In genomic region chr11:8859868-8860267, GRCm38 (mm10) we compare ENCODE assay signal across 8 mouse cellular contexts.
A peak's percentile ranks its signal among the peaks of the same experiment; 100 is the strongest.
DNase-seq lines count a peak whose midpoint lies in the region; ATAC-seq and TF ChIP-seq lines count a peak whose summit lies in the region.

No protein-coding gene starts in this region.

- no peak for ATAC-seq in forebrain, embryonic 15.5 days (replicated peaks)
- peak; percentile 74 for ATAC-seq in common myeloid progenitor, adult 5-6 weeks (replicated peaks; ENCODE audit: low read depth, poor library complexity, severe bottlenecking)

- intact Hi-C loops in heart, postnatal 10 days (cut with DNase I), result loop anchor here (1.0 to 5.0 kb wide), 5 partner anchors 97 to 436 kb away; no protein-coding TSS in a partner anchor
- intact Hi-C loops in left cerebral cortex, postnatal 14 days (cut with DNase I), result loop anchor here (5.0 kb wide), 3 partner anchors 97 to 438 kb away; no protein-coding TSS in a partner anchor

- no peak overlapping the region for H3K9ac ChIP-seq in forebrain, embryonic 15.5 days (replicated peaks)
- H3K9ac ChIP-seq in MEL (ENCODE audit: control insufficient read depth, low read depth, low read length, poor library complexity, severe bottlenecking), result no peak overlapping the region

- H3K4me3 ChIP-seq in forebrain, embryonic 10.5 days, result no peak overlapping the region
- H3K4me3 ChIP-seq in forebrain, embryonic 15.5 days, result no peak overlapping the region
- H3K4me3 ChIP-seq in MEL (ENCODE audit: control insufficient read depth in 1 of 2, insufficient read depth in 1 of 2, low read depth in 2 of 2, low read length in 2 of 2), result no peak overlapping the region

- WGBS in forebrain, embryonic 10.5 days, result 32% methylated on average over 5 of the region's 5 CpGs
- 32% methylated on average over 5 of the region's 5 CpGs for WGBS in forebrain, embryonic 15.5 days

- H3K27ac ChIP-seq in forebrain, embryonic 10.5 days, result no peak overlapping the region
- no peak overlapping the region for H3K27ac ChIP-seq in forebrain, embryonic 15.5 days (replicated peaks)
- no peak overlapping the region for H3K27ac ChIP-seq in MEL (ENCODE audit: control insufficient read depth, low read depth, low read length)

- H3K9me3 ChIP-seq in forebrain, embryonic 10.5 days, result no peaks in the 10 kb centered on the region
- H3K9me3 ChIP-seq in forebrain, embryonic 15.5 days, result no peaks in the 10 kb centered on the region
- no peaks in the 10 kb centered on the region for H3K9me3 ChIP-seq in MEL (replicated peaks; ENCODE audit: insufficient read depth, low read length)

- TF ChIP-seq POLR2A in MEL (IDR thresholded peaks at IDR 0.05; ENCODE audit: control insufficient read depth in 1 of 2, insufficient read depth in 1 of 2, low read depth in 1 of 2, low read length in 2 of 2, poor library complexity in 1 of 2), result no peak

- H3K4me2 ChIP-seq in forebrain, embryonic 15.5 days (replicated peaks), result no peak overlapping the region

- no peak for TF ChIP-seq RAD21 in MEL (IDR thresholded peaks at IDR 0.05; ENCODE audit: low read depth, low read length)

- H3K27me3 ChIP-seq in forebrain, embryonic 10.5 days (ENCODE audit: poor library complexity, severe bottlenecking), result no peaks in the 10 kb centered on the region
- no peaks in the 10 kb centered on the region for H3K27me3 ChIP-seq in forebrain, embryonic 15.5 days
- no peaks in the 10 kb centered on the region; a peak in 1 of 4 replicates for H3K27me3 ChIP-seq in MEL (ENCODE audit: control insufficient read depth in 1 of 2, insufficient read depth in 2 of 2, low read length in 2 of 2)

- H3K79me2 ChIP-seq in MEL (ENCODE audit: control insufficient read depth, insufficient read depth, low read length, poor library complexity), result no peaks in the 10 kb centered on the region

- no peak for TF ChIP-seq CTCF in MEL (IDR thresholded peaks at IDR 0.05 in 2 of 3, conservative IDR thresholded peaks at IDR 0.05 in 1 of 3; ENCODE audit: control insufficient read depth in 1 of 3, insufficient read depth in 1 of 3, low read depth in 2 of 3, low read length in 3 of 3, poor library complexity in 1 of 3, severe bottlenecking in 1 of 3)

- peaks cover 9% of the 10 kb centered on the region; the same call in 1 of the 2 replicates for H3K4me1 ChIP-seq in forebrain, embryonic 10.5 days
- peaks cover 4% of the 10 kb centered on the region; the same call in 1 of the 2 replicates for H3K4me1 ChIP-seq in forebrain, embryonic 15.5 days
- H3K4me1 ChIP-seq in MEL (ENCODE audit: control insufficient read depth in 1 of 2, insufficient read depth in 2 of 2, low read length in 2 of 2), result no peaks in the 10 kb centered on the region

- DNase-seq in forebrain, embryonic 10.5 days (ENCODE audit: extremely low spot score, low spot score), result peak; percentile 70
- DNase-seq in MEL (ENCODE audit: low read depth, low spot score), result peak; percentile 3
- DNase-seq in heart, postnatal 10 days, result peak; percentile 82 to 90
- DNase-seq in left cerebral cortex, postnatal 14 days (ENCODE audit: low spot score in 2 of 2), result peak; percentile 79
- peak; percentile 15 for DNase-seq in naive thymus-derived CD4-positive, alpha-beta T cell, adult 2 months (ENCODE audit: low read depth)
- peak; percentile 16 for DNase-seq in thymus, adult 18-20 months

- no peaks in the 10 kb centered on the region for H3K36me3 ChIP-seq in forebrain, embryonic 10.5 days (replicated peaks)
- no peaks in the 10 kb centered on the region for H3K36me3 ChIP-seq in forebrain, embryonic 15.5 days
- no peaks in the 10 kb centered on the region for H3K36me3 ChIP-seq in MEL (ENCODE audit: control insufficient read depth in 1 of 2, insufficient read depth in 2 of 2, low read length in 2 of 2)

- no peak for TF ChIP-seq EP300 in MEL (IDR thresholded peaks at IDR 0.05; ENCODE audit: low read depth in 1 of 2, low read length in 2 of 2)

TF ChIP-seq in MEL, 35 proteins besides CTCF, POLR2A, EP300 and RAD21:
- TF ChIP-seq USF1 (IDR thresholded peaks at IDR 0.05; ENCODE audit: low read depth, low read length), result no peak
- no peak for TF ChIP-seq MXI1 (IDR thresholded peaks at IDR 0.05; ENCODE audit: low read depth, low read length)
- TF ChIP-seq MEF2A (IDR thresholded peaks at IDR 0.05; ENCODE audit: extremely low read depth, insufficient replicate concordance, low read depth, low read length, poor library complexity, severe bottlenecking), result no peak
- no peak for TF ChIP-seq GATA1 (IDR thresholded peaks at IDR 0.05; ENCODE audit: low read depth, low read length)
- TF ChIP-seq MAFK (IDR thresholded peaks at IDR 0.05; ENCODE audit: borderline replicate concordance, low read depth, low read length), result no peak
- TF ChIP-seq ETS1 (IDR thresholded peaks at IDR 0.05; ENCODE audit: low read depth, low read length), result no peak
- no peak for TF ChIP-seq NRF1 (IDR thresholded peaks at IDR 0.05; ENCODE audit: insufficient read depth, low read depth, low read length, poor library complexity, severe bottlenecking)
- no peak for TF ChIP-seq CHD1 (IDR thresholded peaks at IDR 0.05; ENCODE audit: low read depth, low read length)
- TF ChIP-seq GABPA (IDR thresholded peaks at IDR 0.05; ENCODE audit: low read depth, low read length), result no peak
- TF ChIP-seq RCOR1 (IDR thresholded peaks at IDR 0.05; ENCODE audit: low read depth, low read length), result no peak
- TF ChIP-seq UBTF (IDR thresholded peaks at IDR 0.05; ENCODE audit: borderline replicate concordance, insufficient read depth, low read depth, low read length), result no peak
- TF ChIP-seq SIN3A (IDR thresholded peaks at IDR 0.05; ENCODE audit: low read length), result no peak
- TF ChIP-seq CHD2 (IDR thresholded peaks at IDR 0.05; ENCODE audit: low read length), result no peak
- TF ChIP-seq USF2 (IDR thresholded peaks at IDR 0.05; ENCODE audit: borderline replicate concordance in 1 of 2, insufficient read depth in 1 of 2, low read depth in 1 of 2, low read length in 2 of 2), result no peak
- TF ChIP-seq JUND (IDR thresholded peaks at IDR 0.05; ENCODE audit: low read depth, low read length), result no peak
- no peak for TF ChIP-seq ZMIZ1 (IDR thresholded peaks at IDR 0.05; ENCODE audit: low read depth, low read length)
- TF ChIP-seq ZC3H11A (IDR thresholded peaks at IDR 0.05; ENCODE audit: low read depth, low read length), result no peak
- no peak for TF ChIP-seq SMC3 (IDR thresholded peaks at IDR 0.05; ENCODE audit: low read depth, low read length)
- TF ChIP-seq KAT2A (conservative IDR thresholded peaks at IDR 0.05; ENCODE audit: low read depth, low read length), result no peak
- no peak for TF ChIP-seq TCF12 (IDR thresholded peaks at IDR 0.05; ENCODE audit: low read depth, low read length)

Comparison
In these comparisons a context has a peak if more than half of its experiments do, and no peak if none do; other contexts are left out.
1. DNase-seq: peak in every context shown above with its lines; median percentile 86 in heart, postnatal 10 days; 79 in left cerebral cortex, postnatal 14 days; 70 in forebrain, embryonic 10.5 days; 16 in thymus, adult 18-20 months; 15 in naive thymus-derived CD4-positive, alpha-beta T cell, adult 2 months; 3 in MEL.